Mouse (Mus musculus): ENCODE measurements around the gene Slc5a2.
A peak's percentile ranks its signal among the peaks of the same experiment; 100 is the strongest.

The Slc5a2 gene

DNA sequence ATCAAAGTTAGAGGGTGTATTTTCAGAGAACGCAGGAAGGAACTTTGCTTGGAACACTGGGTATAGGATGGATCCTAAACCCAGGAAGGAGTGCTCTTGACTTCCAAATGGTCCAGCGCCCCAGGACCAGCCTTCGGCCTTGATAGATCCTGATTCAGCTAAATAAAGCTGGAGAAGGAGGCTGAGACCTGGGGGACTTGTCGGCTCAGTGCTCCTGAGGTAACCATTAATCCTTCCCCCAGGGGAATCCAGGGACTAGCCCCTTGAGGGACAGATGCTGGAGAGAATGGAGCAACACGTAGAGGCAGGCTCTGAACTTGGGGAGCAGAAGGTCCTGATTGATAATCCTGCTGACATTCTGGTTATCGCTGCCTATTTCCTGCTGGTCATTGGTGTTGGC is at the start of gene Slc5a2:
Slc5a2 (plus strand) TSS at position 247 of the 400 bp plus-strand sequence.
- DNase-seq (ENCODE audit: low spot score): no peak

- no peak for DNase-seq (ENCODE audit: low spot score)
Measured at GRCm38 (mm10) chr7:128219952-128220351, 45.5 kb upstream of the Slc5a2 start.

- no peak for DNase-seq (ENCODE audit: low spot score)
Measured at GRCm38 (mm10) chr7:128220936-128221335, 44.5 kb upstream of the Slc5a2 start.

GRCm38 (mm10) chr7:128231741-128232140 is 33.7 kb upstream of the Slc5a2 start:
- no peak for DNase-seq (ENCODE audit: low spot score)

DNA sequence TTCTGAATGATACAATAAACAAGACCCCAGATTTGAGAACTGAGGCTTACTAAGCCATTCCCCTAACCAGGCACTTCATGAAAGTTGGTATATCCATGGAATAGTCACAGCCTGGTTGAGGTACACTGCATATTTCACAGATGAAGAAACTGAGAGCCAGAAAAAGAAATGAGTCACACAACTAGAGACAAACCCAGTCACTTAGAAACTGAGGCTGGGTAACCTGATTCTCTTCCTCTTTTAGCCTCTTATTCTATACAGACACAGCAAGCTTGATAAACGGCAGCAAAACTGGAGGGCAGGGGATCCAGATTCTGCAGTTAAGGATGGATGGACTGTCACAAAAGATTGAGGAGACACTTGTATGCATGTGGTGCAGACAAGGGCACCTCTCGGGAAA is 30.7 kb upstream of the Slc5a2 start:
- DNase-seq (ENCODE audit: low spot score): no peak

DNA sequence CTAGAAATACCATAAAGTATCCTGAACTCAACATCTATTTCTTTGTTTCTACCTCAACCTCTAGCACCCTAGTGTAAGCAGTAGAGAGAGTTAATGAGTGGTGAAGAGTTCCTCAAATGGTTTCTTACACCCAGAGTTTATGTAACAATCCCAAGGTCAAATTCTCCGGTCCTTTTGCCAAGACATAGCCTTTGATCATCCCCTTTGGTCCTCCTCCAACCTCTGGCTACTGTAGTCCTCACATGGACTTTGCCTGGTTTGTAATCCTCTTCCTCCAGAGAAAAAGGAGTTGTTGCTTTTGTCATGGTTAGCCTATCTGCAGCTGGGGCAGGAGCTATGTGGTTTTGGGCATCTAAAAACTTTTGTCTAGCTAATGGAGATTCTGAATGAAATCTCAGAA is 30.0 kb upstream of the Slc5a2 start:
- no peak for DNase-seq (ENCODE audit: low spot score)

DNA sequence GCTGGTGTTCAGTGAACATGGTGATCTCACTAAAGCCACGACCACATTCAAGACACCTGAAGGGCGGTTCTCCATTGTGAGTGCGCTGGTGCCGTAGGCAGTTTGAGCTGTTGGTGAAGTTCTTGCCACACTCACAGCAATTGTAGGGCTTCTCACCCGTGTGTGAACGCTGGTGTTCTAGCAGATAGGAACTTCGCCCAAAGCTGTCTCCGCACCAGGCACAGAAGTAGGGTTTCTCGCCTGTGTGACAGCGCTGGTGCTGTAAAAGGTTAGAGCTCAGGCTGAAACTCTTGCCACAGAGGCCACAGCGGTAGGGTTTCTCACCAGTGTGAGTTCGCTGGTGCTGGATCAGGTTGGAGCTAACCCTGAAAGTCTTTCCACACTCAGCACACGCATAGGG is 29.0 kb upstream of the Slc5a2 start:
- DNase-seq (ENCODE audit: low spot score): no peak

- DNase-seq (ENCODE audit: low spot score): peak; percentile 84
Measured at GRCm38 (mm10) chr7:128236856-128237592, 28.4 kb upstream of the Slc5a2 start, which contains the start of gene Armc5. Armc5 (plus strand) TSS chr7:128237342.

DNA sequence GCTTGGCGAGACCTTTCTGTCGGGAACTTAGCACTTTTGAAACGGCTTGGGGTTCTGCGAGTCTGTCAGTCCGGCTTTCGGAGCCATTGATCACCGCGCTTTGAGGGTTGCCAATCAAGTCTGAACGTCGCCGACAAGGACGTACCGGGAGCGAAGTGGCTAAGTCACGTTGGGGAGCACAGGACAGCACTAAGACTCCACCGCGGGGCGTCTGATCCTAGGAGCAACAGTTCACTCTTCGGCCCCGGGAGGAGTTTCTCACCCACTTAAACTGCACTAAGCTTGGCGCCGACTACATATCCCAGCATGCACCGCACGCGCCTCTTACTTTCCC is 27.9 kb upstream of the Slc5a2 start:
- DNase-seq (ENCODE audit: low spot score): no peak

GRCm38 (mm10) chr7:128237927-128238778 is 27.3 kb upstream of the Slc5a2 start, which contains the start of gene 9130023H24Rik:
9130023H24Rik (minus strand) TSS chr7:128238031.
- peak; percentile 99 for DNase-seq (ENCODE audit: low spot score)

DNA sequence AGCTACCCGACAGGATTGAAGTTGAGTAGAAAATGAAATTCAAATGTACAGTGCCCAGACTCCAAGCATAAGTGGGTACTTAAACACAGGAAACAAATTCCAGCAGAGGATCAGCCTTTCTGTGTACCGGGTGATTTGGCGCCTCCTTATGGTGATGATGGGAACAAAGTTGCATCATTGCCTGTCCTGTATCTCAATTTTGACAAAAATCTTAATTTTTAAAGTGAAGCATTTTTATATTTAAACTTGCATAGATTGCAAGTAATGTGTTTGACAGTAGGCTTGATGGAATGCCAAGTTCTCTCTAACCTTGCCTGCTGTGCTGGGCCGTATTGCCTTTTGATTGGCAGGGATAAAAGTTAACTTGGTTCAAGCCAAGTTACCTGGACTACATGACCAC is 26.5 kb upstream of the Slc5a2 start:
- DNase-seq (ENCODE audit: low spot score): peak; percentile 68

GRCm38 (mm10) chr7:128240131-128240784 is 25.2 kb upstream of the Slc5a2 start:
- no peak for DNase-seq (ENCODE audit: low spot score)

DNA sequence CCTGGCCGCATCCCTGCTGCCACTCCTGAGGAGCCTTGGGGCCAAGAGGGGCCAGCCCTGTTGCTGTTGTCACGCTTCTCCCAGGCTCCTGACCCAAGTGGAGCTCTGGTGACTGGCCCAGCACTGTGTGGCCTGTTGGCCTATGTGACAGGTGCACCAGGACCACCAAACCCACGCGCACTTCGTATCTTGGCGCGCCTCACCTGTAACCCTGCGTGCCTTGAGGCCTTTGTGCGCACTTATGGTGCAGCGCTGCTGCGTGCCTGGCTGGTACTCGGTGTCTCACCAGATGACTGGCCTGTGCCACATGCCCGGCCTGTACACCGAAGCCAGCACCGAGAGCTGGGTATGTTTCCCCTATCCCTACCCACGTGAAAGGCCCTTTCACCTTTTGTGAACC is 23.1 kb upstream of the Slc5a2 start:
- DNase-seq (ENCODE audit: low spot score): no peak

DNA sequence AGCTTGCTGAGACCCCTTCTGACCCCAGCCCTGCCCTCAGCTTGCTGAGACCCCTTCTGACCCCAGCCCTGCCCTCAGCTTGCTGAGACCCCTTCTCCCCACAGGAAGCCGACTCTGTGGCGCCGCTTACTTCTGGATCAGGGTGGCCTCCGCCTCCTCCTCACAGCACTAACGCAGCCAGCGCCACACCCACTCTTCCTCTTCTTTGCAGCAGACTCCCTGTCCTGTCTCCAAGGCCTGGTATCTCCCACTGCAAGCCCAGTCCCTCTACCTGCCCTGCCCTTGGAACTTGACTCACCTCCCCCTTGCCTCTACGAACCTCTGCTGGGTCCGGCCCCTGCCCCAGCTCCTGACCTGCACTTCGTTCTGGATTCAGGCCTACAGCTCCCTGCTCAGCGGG is 21.5 kb upstream of the Slc5a2 start:
- peak; percentile 16 for DNase-seq (ENCODE audit: low spot score)

GRCm38 (mm10) chr7:128244410-128245025 is 20.9 kb upstream of the Slc5a2 start:
- DNase-seq (ENCODE audit: low spot score): no peak

- no peak for DNase-seq (ENCODE audit: low spot score)
Measured at GRCm38 (mm10) chr7:128245547-128245946, 19.9 kb upstream of the Slc5a2 start.

- DNase-seq (ENCODE audit: low spot score): peak; percentile 76
Measured at GRCm38 (mm10) chr7:128246496-128247391, 18.7 kb upstream of the Slc5a2 start, which contains the start of gene Tgfb1i1. Tgfb1i1 (plus strand) TSS chr7:128246812.

DNA sequence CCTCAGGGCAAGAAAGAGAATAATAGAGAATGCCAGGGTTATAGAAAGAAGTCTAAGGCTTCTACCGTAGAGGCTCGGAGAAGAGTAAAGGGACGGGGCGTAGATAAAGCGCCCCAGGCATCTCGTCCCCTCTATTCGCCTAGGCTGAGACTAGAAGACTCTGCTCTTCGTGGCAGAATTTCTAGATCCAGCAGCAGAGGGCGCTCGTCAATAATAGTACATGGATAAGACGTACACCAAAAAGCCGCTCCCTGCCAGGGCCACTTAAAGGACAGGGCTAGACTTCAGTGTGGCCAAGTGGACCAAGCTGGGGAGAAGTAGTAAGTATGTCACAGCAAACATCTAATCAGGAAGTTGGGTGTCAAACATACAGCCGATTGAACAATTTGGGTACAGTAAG is 18.0 kb upstream of the Slc5a2 start:
- DNase-seq (ENCODE audit: low spot score): peak; percentile 94

DNA sequence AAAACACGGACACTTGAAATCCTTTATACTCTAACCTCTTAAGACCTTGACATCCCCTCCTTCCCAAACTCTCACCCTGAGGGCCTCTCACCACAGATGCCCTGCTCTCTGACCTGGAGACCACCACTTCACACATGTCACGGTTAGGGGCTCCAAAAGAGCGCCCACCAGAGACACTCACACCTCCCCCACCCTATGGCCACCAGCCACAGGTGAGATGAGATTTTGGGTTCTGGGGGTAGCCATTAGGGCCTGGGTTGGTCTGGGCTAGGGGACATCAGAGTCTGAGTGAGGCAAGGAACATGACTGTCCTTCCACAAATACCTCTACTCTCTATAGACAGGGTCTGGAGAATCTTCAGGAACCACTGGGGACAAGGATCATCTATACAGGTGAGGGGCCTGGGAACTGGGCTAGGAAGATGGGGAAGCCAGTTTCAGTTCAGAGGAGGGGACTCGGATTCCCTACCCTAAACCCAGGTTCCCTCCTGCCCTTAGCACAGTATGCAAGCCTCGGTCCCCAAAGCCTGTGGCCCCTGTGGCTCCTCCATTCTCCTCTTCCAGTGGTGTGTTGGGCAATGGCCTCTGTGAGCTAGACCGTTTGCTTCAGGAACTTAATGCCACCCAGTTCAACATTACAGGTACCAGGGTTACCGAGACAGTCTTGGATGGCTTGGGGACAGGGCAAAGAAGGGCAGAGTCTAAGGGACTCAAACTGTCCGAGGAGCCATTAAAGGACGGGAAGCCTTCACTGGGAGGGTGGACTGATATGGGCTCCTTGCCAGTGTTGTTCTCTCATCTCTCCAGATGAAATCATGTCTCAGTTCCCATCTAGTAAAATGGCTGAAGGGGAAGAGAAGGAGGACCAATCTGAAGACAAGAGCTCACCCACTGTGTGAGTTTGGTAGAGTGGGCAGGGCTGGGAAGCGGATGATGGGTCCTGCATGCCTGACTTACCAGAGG is 17.1 kb upstream of the Slc5a2 start:
- no peak for DNase-seq (ENCODE audit: low spot score)

- DNase-seq (ENCODE audit: low spot score): no peak
Measured at GRCm38 (mm10) chr7:128249998-128250397, 15.5 kb upstream of the Slc5a2 start.

Measured in lung, postnatal 25 days (tissue).